Mouse (Mus musculus): ENCODE results near the gene Idh3a.

GRCm38 (mm10) chr9:54544954-54545315 lies 41.2 kb upstream of the Idh3a start:
- TF ChIP-seq CTCF (IDR thresholded peaks at IDR 0.05; ENCODE audit: control insufficient read depth, insufficient read depth, insufficient read length) (no peak), MYOD1 (IDR thresholded peaks at IDR 0.05; ENCODE audit: control insufficient read depth, insufficient read length, low read depth) (no peak), MAX (IDR thresholded peaks at IDR 0.05) (no peak), MYOG (IDR thresholded peaks at IDR 0.05; ENCODE audit: control insufficient read depth, extremely low read depth, insufficient read length) (no peak), USF1 (IDR thresholded peaks at IDR 0.05; ENCODE audit: low read depth) (no peak)
